Mouse (Mus musculus) urinary bladder, postnatal 0 days (tissue): ENCODE measurements around the gene 4930444G20Rik. TPM values are rescaled to one million over a fixed set of nuclear protein-coding genes. Genes with fewer than 3 reads are reported as not detected.

Experiments used
- polyA plus RNA-seq: library from polyadenylated mRNA; unstranded; fragments of >200 nt; fragmentation: Nextera tagmentation; extraction: Ambion mirVana; gene quantifications from 2 replicates; pipeline ENCODE4 v1.2.1, GENCODE M21; 2015

Gene 4930444G20Rik
- not detected in 2 replicates for polyA plus RNA-seq

DNA sequence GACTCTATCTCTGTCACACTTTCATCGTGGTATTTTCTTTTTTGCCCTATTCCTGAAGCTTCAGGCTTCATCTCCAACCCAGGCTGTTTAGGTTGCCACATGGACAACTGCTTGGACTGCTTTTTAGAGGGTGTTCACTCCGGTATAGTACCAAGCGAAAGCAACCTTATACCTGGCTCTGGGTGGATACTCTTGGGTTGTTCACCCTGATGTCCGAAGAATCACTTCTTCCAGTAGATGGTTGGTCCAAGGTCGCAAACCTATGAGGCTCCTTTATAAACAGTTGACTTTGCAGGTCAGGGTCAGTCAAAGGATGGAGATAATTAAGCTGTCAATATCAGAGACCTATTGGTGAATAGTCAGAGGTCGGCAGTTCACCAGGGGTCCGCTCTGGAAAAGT is at the start of gene 4930444G20Rik:
Gene 4930444G20Rik, minus strand, starts transcription at position 101 of the 400 bp plus-strand sequence.

Other genes starting within 250 kb of the 4930444G20Rik start
- 18.9 and 28.5 TPM in 2 replicates for gene Sgk1, start 185.9 kb downstream of the 4930444G20Rik start, polyA plus RNA-seq
- gene E030030I06Rik, start 81.2 kb upstream of the 4930444G20Rik start, polyA plus RNA-seq = 8.1 and 10.1 TPM in 2 replicates
- 3.6 and 4.7 TPM in 2 replicates for gene Raet1e, start 90.5 kb upstream of the 4930444G20Rik start, polyA plus RNA-seq
- gene H60b, start 90.5 kb upstream of the 4930444G20Rik start, polyA plus RNA-seq = 0.66 and 0.96 TPM in 2 replicates